Mouse (Mus musculus) myocyte (in vitro differentiated cells): ENCODE results near the gene Dph1.

ENCODE experiments used
- CEBPB ChIP-seq: IDR thresholded peaks from 2 replicates; pipeline ENCODE4 v1.6.1; 2011; ENCODE audit warnings: mild to moderate bottlenecking, moderate library complexity; ENCODE audit not compliant: poor library complexity, insufficient read depth, severe bottlenecking
- E2F4 ChIP-seq: IDR thresholded peaks from one replicate; pipeline ENCODE4 v1.6.1; 2011; ENCODE audit warnings: mild to moderate bottlenecking, control low read depth, moderate library complexity; ENCODE audit not compliant: insufficient read depth
- MAX ChIP-seq: IDR thresholded peaks from one replicate; pipeline ENCODE4 v1.6.1; 2011; ENCODE audit warnings: low read depth, mild to moderate bottlenecking, control low read depth
- MYOD1 ChIP-seq, 3 experiments: IDR thresholded peaks; one replicate each; pipeline ENCODE4 v1.6.1; 2011; ENCODE audit warnings: control low read depth in 2 of 3, low read depth in 2 of 3, mild to moderate bottlenecking in 2 of 3, moderate library complexity in 1 of 3; ENCODE audit not compliant: insufficient read length in 2 of 3, control insufficient read depth in 1 of 3
- MYOG ChIP-seq, 3 experiments: IDR thresholded peaks; one replicate each; pipeline ENCODE4 v1.6.1; 2011; ENCODE audit warnings: control low read depth in 2 of 3, low read depth in 2 of 3, mild to moderate bottlenecking in 2 of 3; ENCODE audit not compliant: insufficient read length in 2 of 3, control insufficient read depth in 1 of 3, insufficient read depth in 1 of 3
- POLR2A ChIP-seq: IDR thresholded peaks from one replicate; pipeline ENCODE4 v1.6.1; 2011; ENCODE audit warnings: low read depth, mild to moderate bottlenecking, control low read depth, moderate library complexity; ENCODE audit not compliant: insufficient read length
- POLR2AphosphoS2 ChIP-seq: IDR thresholded peaks from one replicate; pipeline ENCODE4 v1.6.1; 2011; ENCODE audit warnings: low read depth, control low read depth; ENCODE audit not compliant: insufficient read length
- REST ChIP-seq: IDR thresholded peaks from one replicate; pipeline ENCODE4 v1.6.1; 2011; ENCODE audit warnings: mild to moderate bottlenecking, control low read depth, moderate library complexity; ENCODE audit not compliant: insufficient read depth, insufficient read length
- SRF ChIP-seq: IDR thresholded peaks from one replicate; pipeline ENCODE4 v1.6.1; 2011; ENCODE audit warnings: low read depth; ENCODE audit not compliant: control insufficient read depth, insufficient read length
- TCF12 ChIP-seq: IDR thresholded peaks from one replicate; pipeline ENCODE4 v1.6.1; 2011; ENCODE audit warnings: mild to moderate bottlenecking, control low read depth; ENCODE audit not compliant: poor library complexity, insufficient read depth, severe bottlenecking
- TCF3 ChIP-seq: IDR thresholded peaks from one replicate; pipeline ENCODE4 v1.6.1; 2011; ENCODE audit warnings: low read depth, control low read depth; ENCODE audit not compliant: insufficient read length
- USF1 ChIP-seq: IDR thresholded peaks from one replicate; pipeline ENCODE4 v1.6.1; 2011; ENCODE audit warnings: low read depth, mild to moderate bottlenecking, control low read depth, moderate library complexity

GRCm38 (mm10) chr11:75183917-75184570, 7.0 kb downstream of the Dph1 start:
- TF ChIP-seq POLR2A (no peak), POLR2AphosphoS2 (no peak), MAX (no peak), TCF12 (no peak), MYOD1 (IDR thresholded peaks at IDR 0.05; ENCODE audit: control insufficient read depth in 1 of 3, insufficient read length in 2 of 3, low read depth in 2 of 3) (no peak), USF1 (no peak), MYOG (IDR thresholded peaks at IDR 0.05; ENCODE audit: control insufficient read depth in 1 of 3, insufficient read depth in 1 of 3, insufficient read length in 2 of 3, low read depth in 2 of 3) (no peak), E2F4 (no peak), TCF3 (no peak), CEBPB (no peak), REST (no peak), SRF (no peak)
